Mouse (Mus musculus): ENCODE measurements around the gene Gmppb. TPM values are rescaled to one million over a fixed set of nuclear protein-coding genes. Genes with fewer than 3 reads are reported as not detected.

The Gmppb gene
- polyA plus RNA-seq, 1 experiment = 6.7 TPM

- H3K4me1 ChIP-seq (ENCODE audit: control insufficient read depth, insufficient read depth, low read length) = peaks cover 6% of the 10 kb centered on the region
- TF ChIP-seq POLR2A (IDR thresholded peaks at IDR 0.05; ENCODE audit: borderline replicate concordance, low read depth, low read length) (no peak), CTCF (IDR thresholded peaks at IDR 0.05; ENCODE audit: low read depth, low read length) (no peak)
- H3K27ac ChIP-seq (ENCODE audit: insufficient read depth, low read depth, low read length) = 0 out of 2 replicates have a peak within 1 kb of the TSS, but pooled peaks have one; percentile 16
These were observed 45.3 kb downstream of the Gmppb start, which contains the start of gene Apeh for GRCm38 (mm10) chr9:108094184-108094941. TSS of gene Apeh (minus strand) at chr9:108094606.

GRCm38 (mm10) chr9:108094998-108095411 lies 46.0 kb downstream of the Gmppb start:
- H3K27ac ChIP-seq (ENCODE audit: insufficient read depth, low read depth, low read length) = no peak overlapping the region
- peaks cover 6% of the 10 kb centered on the region for H3K4me1 ChIP-seq (ENCODE audit: control insufficient read depth, insufficient read depth, low read length)
- peak overlapping the region; percentile 84 for H3K4me3 ChIP-seq (ENCODE audit: insufficient read depth, low read length)
- TF ChIP-seq CTCF (IDR thresholded peaks at IDR 0.05; ENCODE audit: low read depth, low read length) = no peak
- no peak for TF ChIP-seq POLR2A (IDR thresholded peaks at IDR 0.05; ENCODE audit: borderline replicate concordance, low read depth, low read length)

More at GRCm38 (mm10) chr9:108094184-108094941, 45.3 kb downstream of the Gmppb start, which contains the start of gene Apeh:
- peak within 1 kb of the TSS; percentile 84 for H3K4me3 ChIP-seq (ENCODE audit: insufficient read depth, low read length)

DNA sequence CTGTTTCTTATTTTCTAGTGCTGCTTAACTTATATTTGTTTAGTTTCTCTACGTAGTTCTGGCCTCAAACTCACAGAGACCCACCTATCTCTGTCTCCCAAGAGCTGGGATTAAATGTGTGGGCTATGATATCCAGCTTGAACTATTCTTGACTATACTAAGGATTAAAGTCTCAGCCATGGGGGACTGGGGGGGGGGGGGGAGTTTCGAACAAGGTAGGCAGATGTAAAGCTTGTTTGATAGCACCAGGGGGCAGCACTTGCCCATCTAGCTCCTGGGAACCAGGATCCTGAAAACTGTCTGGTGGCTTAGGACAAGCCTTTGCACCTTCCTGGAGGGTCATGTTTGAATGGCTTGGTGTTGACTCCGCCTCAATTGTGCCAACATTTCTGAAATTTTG lies 46.5 kb downstream of the Gmppb start:
- H3K4me1 ChIP-seq (ENCODE audit: control insufficient read depth, insufficient read depth, low read length) = peaks cover 6% of the 10 kb centered on the region
- TF ChIP-seq CTCF (IDR thresholded peaks at IDR 0.05; ENCODE audit: low read depth, low read length) (peak; percentile 49; the same call in 1 of the 2 replicates), POLR2A (IDR thresholded peaks at IDR 0.05; ENCODE audit: borderline replicate concordance, low read depth, low read length) (no peak)
- peak overlapping the region; percentile 84 for H3K4me3 ChIP-seq (ENCODE audit: insufficient read depth, low read length)
- no peak overlapping the region for H3K27ac ChIP-seq (ENCODE audit: insufficient read depth, low read depth, low read length)

GRCm38 (mm10) chr9:108095949-108096712 lies 47.1 kb downstream of the Gmppb start:
- no peak overlapping the region for H3K27ac ChIP-seq (ENCODE audit: insufficient read depth, low read depth, low read length)
- H3K4me1 ChIP-seq (ENCODE audit: control insufficient read depth, insufficient read depth, low read length) = peaks cover 6% of the 10 kb centered on the region
- TF ChIP-seq POLR2A (IDR thresholded peaks at IDR 0.05; ENCODE audit: borderline replicate concordance, low read depth, low read length) (no peak), CTCF (IDR thresholded peaks at IDR 0.05; ENCODE audit: low read depth, low read length) (no peak)

GRCm38 (mm10) chr9:108099619-108100018 lies 50.6 kb downstream of the Gmppb start:
- Histone ChIP-seq H3K27ac (ENCODE audit: insufficient read depth, low read depth, low read length) (no peak overlapping the region), H3K4me1 (ENCODE audit: control insufficient read depth, insufficient read depth, low read length) (peaks cover 5% of the 10 kb centered on the region; the same call in 1 of the 2 replicates), H3K4me3 (ENCODE audit: insufficient read depth, low read length) (no peak overlapping the region)
- TF ChIP-seq POLR2A (IDR thresholded peaks at IDR 0.05; ENCODE audit: borderline replicate concordance, low read depth, low read length) = no peak
- no peak for TF ChIP-seq CTCF (IDR thresholded peaks at IDR 0.05; ENCODE audit: low read depth, low read length)

More at GRCm38 (mm10) chr9:108095949-108096712, 47.1 kb downstream of the Gmppb start:
- H3K4me3 ChIP-seq (ENCODE audit: insufficient read depth, low read length) = no peak overlapping the region

Other genes starting within 250 kb of the Gmppb start
- 73.5 and 87.0 TPM in 2 replicates for gene Rbm6, start 176.0 kb upstream of the Gmppb start, polyA plus RNA-seq (2012; ENCODE audit: insufficient read depth, insufficient read length, missing spikeins)
- 11.4 and 15.3 TPM in 2 replicates for gene Mon1a, start 161.1 kb upstream of the Gmppb start, polyA plus RNA-seq (2012; ENCODE audit: insufficient read depth, insufficient read length, missing spikeins)
- not detected in 2 replicates for gene Mst1r, start 142.4 kb upstream of the Gmppb start, polyA plus RNA-seq (2012; ENCODE audit: insufficient read depth, insufficient read length, missing spikeins)
- gene Actl11, start 120.8 kb upstream of the Gmppb start, polyA plus RNA-seq (2012; ENCODE audit: insufficient read depth, insufficient read length, missing spikeins) = not detected in 2 replicates
- not detected in 2 replicates for gene Camkv, start 113.6 kb upstream of the Gmppb start, polyA plus RNA-seq (2012; ENCODE audit: insufficient read depth, insufficient read length, missing spikeins)
- 5.0 and 6.9 TPM in 2 replicates for gene Traip, start 99.1 kb upstream of the Gmppb start, polyA plus RNA-seq (2012; ENCODE audit: insufficient read depth, insufficient read length, missing spikeins)
- gene Uba7, start 73.7 kb upstream of the Gmppb start, polyA plus RNA-seq (2012; ENCODE audit: insufficient read depth, insufficient read length, missing spikeins) = 157 and 173 TPM in 2 replicates
- gene Gm20661, start 66.2 kb upstream of the Gmppb start, polyA plus RNA-seq (2012; ENCODE audit: insufficient read depth, insufficient read length, missing spikeins) = 1.3 TPM in 2 replicates
- gene Inka1, start 63.4 kb upstream of the Gmppb start, polyA plus RNA-seq (2012; ENCODE audit: insufficient read depth, insufficient read length, missing spikeins) = 13.7 and 18.2 TPM in 2 replicates
- 5.2 TPM in 1 of 2 replicates, not detected in the other for gene Cdhr4, start 56.7 kb upstream of the Gmppb start, polyA plus RNA-seq (2012; ENCODE audit: insufficient read depth, insufficient read length, missing spikeins)
- 6.2 TPM in 1 of 2 replicates, not detected in the other for gene Gm20662, start 52.9 kb upstream of the Gmppb start, polyA plus RNA-seq (2012; ENCODE audit: insufficient read depth, insufficient read length, missing spikeins)
- gene Ip6k1, start 46.7 kb upstream of the Gmppb start, polyA plus RNA-seq (2012; ENCODE audit: insufficient read depth, insufficient read length, missing spikeins) = 72.6 and 79.8 TPM in 2 replicates
- 0.79 and 1.0 TPM in 2 replicates for gene Amigo3, start 3.9 kb downstream of the Gmppb start, polyA plus RNA-seq (2012; ENCODE audit: insufficient read depth, insufficient read length, missing spikeins)
- gene Mst1, start 31.2 kb downstream of the Gmppb start, polyA plus RNA-seq (2012; ENCODE audit: insufficient read depth, insufficient read length, missing spikeins) = not detected in 2 replicates
- 23.5 and 24.9 TPM in 2 replicates for gene Rnf123, start 34.1 kb downstream of the Gmppb start, polyA plus RNA-seq (2012; ENCODE audit: insufficient read depth, insufficient read length, missing spikeins)
- gene Apeh, start 45.4 kb downstream of the Gmppb start, polyA plus RNA-seq (2012; ENCODE audit: insufficient read depth, insufficient read length, missing spikeins) = 52.2 and 52.7 TPM in 2 replicates
- gene Bsn, start 141.1 kb downstream of the Gmppb start, polyA plus RNA-seq (2012; ENCODE audit: insufficient read depth, insufficient read length, missing spikeins) = 2.5 and 3.0 TPM in 2 replicates
- 34.5 and 37.5 TPM in 2 replicates for gene Dag1, start 214.7 kb downstream of the Gmppb start, polyA plus RNA-seq (2012; ENCODE audit: insufficient read depth, insufficient read length, missing spikeins)
- 13.5 and 15.3 TPM in 2 replicates for gene Nicn1, start 241.2 kb downstream of the Gmppb start, polyA plus RNA-seq (2012; ENCODE audit: insufficient read depth, insufficient read length, missing spikeins)
- gene Amt, start 247.6 kb downstream of the Gmppb start, polyA plus RNA-seq (2012; ENCODE audit: insufficient read depth, insufficient read length, missing spikeins) = 4.5 and 6.5 TPM in 2 replicates

Data from bone marrow macrophage, adult 2 months (primary cell).